Mouse (Mus musculus): ENCODE data around the gene Adtrp. TPM values are rescaled to one million over a fixed set of nuclear protein-coding genes. Genes with fewer than 3 reads are reported as not detected.

Adtrp gene
- polyA plus RNA-seq, 1 experiment: 76.9 TPM

DNA sequence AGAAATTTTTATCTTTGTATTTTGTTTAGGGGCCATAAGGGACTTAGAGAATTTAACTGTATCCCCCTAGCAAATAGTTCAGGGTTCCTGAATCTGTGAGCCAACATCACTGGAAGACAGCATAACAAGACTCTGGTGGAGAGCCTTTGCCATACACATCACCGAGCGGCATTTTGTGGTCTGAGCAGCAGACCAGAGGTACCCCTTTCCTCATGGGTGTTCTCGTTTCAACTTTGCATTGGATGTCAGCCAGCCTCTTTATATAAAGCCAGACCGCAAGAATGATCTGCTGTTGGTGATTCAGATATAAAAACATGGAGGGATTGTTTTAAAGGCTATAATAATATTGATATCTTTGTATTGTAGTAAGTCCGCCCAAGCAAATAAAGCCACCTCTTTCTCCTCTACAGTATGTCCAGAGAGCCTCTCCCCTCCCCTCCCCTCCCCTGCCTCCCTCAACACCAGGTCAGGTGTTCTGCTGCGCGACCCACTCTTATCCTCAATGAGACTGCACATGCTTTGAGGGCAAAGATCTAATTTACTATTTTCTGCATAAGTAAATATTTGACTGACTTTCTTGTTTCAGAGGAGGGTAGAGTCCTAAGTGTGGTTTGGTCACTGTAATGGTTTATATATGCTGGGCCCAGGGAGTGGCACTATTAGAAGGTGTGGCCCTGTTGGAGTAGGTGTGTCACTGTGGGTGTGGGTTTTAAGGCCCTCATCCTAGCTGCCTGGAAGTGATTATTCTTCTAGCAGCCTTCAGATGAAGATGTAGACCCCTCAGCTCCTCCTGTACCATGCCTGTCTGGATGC lies 62.4 kb downstream of the Adtrp start:
- Histone ChIP-seq H3K4me1 (ENCODE audit: control insufficient read depth, insufficient read depth, insufficient read length, low read length) (peaks cover 2% of the 10 kb centered on the region; the same call in 1 of the 2 replicates), H3K36me3 (ENCODE audit: control insufficient read depth, insufficient read depth, low read length) (no peaks in the 10 kb centered on the region), H3K27ac (ENCODE audit: insufficient read depth, low read depth, low read length) (no peak overlapping the region), H3K27me3 (ENCODE audit: control insufficient read depth, insufficient read depth, low read length) (no peaks in the 10 kb centered on the region), H3K4me3 (ENCODE audit: low read depth, low read length) (no peak overlapping the region)
- TF ChIP-seq CTCF (IDR thresholded peaks at IDR 0.05; ENCODE audit: extremely low read depth, insufficient read length, insufficient replicate concordance, low read depth, low read length) (no peak), POLR2A (IDR thresholded peaks at IDR 0.05; ENCODE audit: low read depth, low read length) (no peak)
- WGBS: 38% methylated on average over 7 of the region's 7 CpGs

- peaks cover under 1% of the 10 kb centered on the region; the same call in 1 of the 2 replicates for H3K36me3 ChIP-seq (ENCODE audit: control insufficient read depth, insufficient read depth, low read length)
- H3K27me3 ChIP-seq (ENCODE audit: control insufficient read depth, insufficient read depth, low read length): no peaks in the 10 kb centered on the region
- no peak overlapping the region for H3K27ac ChIP-seq (ENCODE audit: insufficient read depth, low read depth, low read length)
- TF ChIP-seq CTCF (IDR thresholded peaks at IDR 0.05; ENCODE audit: extremely low read depth, insufficient read length, insufficient replicate concordance, low read depth, low read length) (no peak), POLR2A (IDR thresholded peaks at IDR 0.05; ENCODE audit: low read depth, low read length) (no peak)
- WGBS: 79% methylated on average over 4 of the region's 4 CpGs
- no peak overlapping the region for H3K4me3 ChIP-seq (ENCODE audit: low read depth, low read length)
- H3K4me1 ChIP-seq (ENCODE audit: control insufficient read depth, insufficient read depth, insufficient read length, low read length): no peaks in the 10 kb centered on the region; the same call in 1 of the 2 replicates
These were observed 67.2 kb downstream of the Adtrp start for GRCm38 (mm10) chr13:41780296-41780695.

DNA sequence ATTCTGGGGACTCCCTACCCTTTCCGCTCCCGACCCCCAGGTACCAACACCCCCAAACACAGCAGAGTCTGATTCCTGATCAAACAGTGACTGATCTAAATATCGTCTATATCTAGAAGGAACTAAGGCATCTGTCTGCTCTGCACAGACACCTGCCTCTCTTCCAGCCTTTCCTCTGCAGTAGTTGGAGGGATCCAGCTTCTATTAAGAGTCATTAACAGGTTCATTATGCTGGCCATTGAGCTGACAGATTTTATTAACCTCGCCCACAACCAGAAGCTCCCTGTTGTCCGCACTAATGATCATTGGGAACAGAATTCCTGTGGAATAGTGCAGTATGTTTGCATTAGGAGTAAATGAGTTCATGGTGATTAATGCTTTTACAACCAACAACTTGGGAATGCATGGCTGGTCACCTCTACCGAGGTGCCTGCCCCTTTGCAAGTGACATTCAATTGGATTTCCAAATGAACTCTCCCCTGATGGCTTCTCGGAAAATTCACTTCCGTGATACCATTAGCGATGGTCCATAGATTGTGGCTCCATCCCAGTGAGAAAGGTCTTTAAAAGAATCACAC lies 67.8 kb downstream of the Adtrp start:
- no peaks in the 10 kb centered on the region; the same call in 1 of the 2 replicates for H3K4me1 ChIP-seq (ENCODE audit: control insufficient read depth, insufficient read depth, insufficient read length, low read length)
- H3K27ac ChIP-seq (ENCODE audit: insufficient read depth, low read depth, low read length): no peak overlapping the region
- no peak overlapping the region for H3K4me3 ChIP-seq (ENCODE audit: low read depth, low read length)
- peaks cover 2% of the 10 kb centered on the region; the same call in 1 of the 2 replicates for H3K36me3 ChIP-seq (ENCODE audit: control insufficient read depth, insufficient read depth, low read length)
- no peaks in the 10 kb centered on the region for H3K27me3 ChIP-seq (ENCODE audit: control insufficient read depth, insufficient read depth, low read length)
- TF ChIP-seq POLR2A (IDR thresholded peaks at IDR 0.05; ENCODE audit: low read depth, low read length) (no peak), CTCF (IDR thresholded peaks at IDR 0.05; ENCODE audit: extremely low read depth, insufficient read length, insufficient replicate concordance, low read depth, low read length) (no peak)
- 77% methylated on average over 9 of the region's 9 CpGs for WGBS

GRCm38 (mm10) chr13:41773812-41774376 lies 73.6 kb downstream of the Adtrp start:
- WGBS: 92% methylated on average over 4 of the region's 4 CpGs
- Histone ChIP-seq H3K27ac (ENCODE audit: insufficient read depth, low read depth, low read length) (no peak overlapping the region), H3K4me1 (ENCODE audit: control insufficient read depth, insufficient read depth, insufficient read length, low read length) (no peaks in the 10 kb centered on the region), H3K27me3 (ENCODE audit: control insufficient read depth, insufficient read depth, low read length) (no peaks in the 10 kb centered on the region), H3K36me3 (ENCODE audit: control insufficient read depth, insufficient read depth, low read length) (peaks cover 3% of the 10 kb centered on the region; the same call in 1 of the 2 replicates), H3K4me3 (ENCODE audit: low read depth, low read length) (no peak overlapping the region)
- TF ChIP-seq POLR2A (IDR thresholded peaks at IDR 0.05; ENCODE audit: low read depth, low read length) (no peak), CTCF (IDR thresholded peaks at IDR 0.05; ENCODE audit: extremely low read depth, insufficient read length, insufficient replicate concordance, low read depth, low read length) (no peak)

- Histone ChIP-seq H3K4me1 (ENCODE audit: control insufficient read depth, insufficient read depth, insufficient read length, low read length) (no peaks in the 10 kb centered on the region), H3K27ac (ENCODE audit: insufficient read depth, low read depth, low read length) (no peak overlapping the region), H3K36me3 (ENCODE audit: control insufficient read depth, insufficient read depth, low read length) (peaks cover 10% of the 10 kb centered on the region), H3K27me3 (ENCODE audit: control insufficient read depth, insufficient read depth, low read length) (no peaks in the 10 kb centered on the region), H3K4me3 (ENCODE audit: low read depth, low read length) (no peak overlapping the region)
- TF ChIP-seq POLR2A (IDR thresholded peaks at IDR 0.05; ENCODE audit: low read depth, low read length) (no peak), CTCF (IDR thresholded peaks at IDR 0.05; ENCODE audit: extremely low read depth, insufficient read length, insufficient replicate concordance, low read depth, low read length) (no peak)
- WGBS: 70% methylated on average over 3 of the region's 3 CpGs
These were observed 76.4 kb downstream of the Adtrp start for GRCm38 (mm10) chr13:41771061-41771460.

DNA sequence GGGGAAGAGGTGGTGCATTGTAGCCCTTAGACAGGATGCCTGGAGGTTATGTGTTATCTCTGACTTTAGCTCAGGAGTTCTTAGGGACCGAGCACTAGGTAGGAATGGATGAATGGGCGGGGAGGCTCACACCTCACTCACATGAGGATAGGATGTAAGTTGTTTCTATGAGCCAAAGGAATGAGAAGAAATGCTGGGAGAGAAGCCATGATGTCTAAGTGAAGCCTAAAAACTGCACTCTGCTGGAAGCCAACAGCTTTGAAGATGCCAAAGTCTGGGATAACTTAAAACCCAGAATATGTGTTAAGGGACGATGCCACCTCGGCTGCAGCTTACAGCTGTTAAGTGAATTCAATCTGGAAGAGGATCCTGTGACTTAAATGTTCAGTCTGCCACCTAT lies 79.5 kb downstream of the Adtrp start:
- no peak overlapping the region for H3K4me3 ChIP-seq (ENCODE audit: low read depth, low read length)
- H3K36me3 ChIP-seq (ENCODE audit: control insufficient read depth, insufficient read depth, low read length): peaks cover 7% of the 10 kb centered on the region
- no peak for TF ChIP-seq POLR2A (IDR thresholded peaks at IDR 0.05; ENCODE audit: low read depth, low read length)
- no peak for TF ChIP-seq CTCF (IDR thresholded peaks at IDR 0.05; ENCODE audit: extremely low read depth, insufficient read length, insufficient replicate concordance, low read depth, low read length)
- WGBS: 96% methylated on average over 4 of the region's 4 CpGs
- H3K4me1 ChIP-seq (ENCODE audit: control insufficient read depth, insufficient read depth, insufficient read length, low read length): no peaks in the 10 kb centered on the region
- H3K27me3 ChIP-seq (ENCODE audit: control insufficient read depth, insufficient read depth, low read length): no peaks in the 10 kb centered on the region
- H3K27ac ChIP-seq (ENCODE audit: insufficient read depth, low read depth, low read length): no peak overlapping the region

DNA sequence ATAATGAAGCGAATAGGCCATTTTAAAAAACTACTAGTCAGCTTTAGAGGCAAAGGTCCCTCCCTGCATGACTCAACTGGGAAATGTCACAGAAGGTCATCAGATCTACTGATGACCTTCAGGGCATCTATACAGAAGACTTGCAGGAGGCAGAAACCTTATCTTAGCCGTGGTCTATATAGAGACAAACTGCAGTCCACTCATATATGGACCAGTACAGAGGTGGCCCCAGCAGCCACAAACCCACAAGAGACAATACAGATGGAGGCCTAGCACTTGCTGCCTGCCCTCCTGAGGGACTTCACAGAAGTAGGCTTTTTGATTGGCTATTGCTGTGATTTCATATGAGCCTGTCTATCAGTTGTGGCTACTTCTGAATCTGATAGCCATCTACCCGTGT lies 85.5 kb downstream of the Adtrp start:
- Histone ChIP-seq H3K4me3 (ENCODE audit: low read depth, low read length) (no peak overlapping the region), H3K27me3 (ENCODE audit: control insufficient read depth, insufficient read depth, low read length) (no peaks in the 10 kb centered on the region), H3K36me3 (ENCODE audit: control insufficient read depth, insufficient read depth, low read length) (peaks cover 3% of the 10 kb centered on the region), H3K4me1 (ENCODE audit: control insufficient read depth, insufficient read depth, insufficient read length, low read length) (peaks cover 3% of the 10 kb centered on the region; the same call in 1 of the 2 replicates), H3K27ac (ENCODE audit: insufficient read depth, low read depth, low read length) (no peak overlapping the region)
- no peak for TF ChIP-seq POLR2A (IDR thresholded peaks at IDR 0.05; ENCODE audit: low read depth, low read length)
- TF ChIP-seq CTCF (IDR thresholded peaks at IDR 0.05; ENCODE audit: extremely low read depth, insufficient read length, insufficient replicate concordance, low read depth, low read length): no peak
- 81% methylated on average over 3 of the region's 3 CpGs for WGBS

Data from small intestine, adult 2 months (tissue).